Mouse (Mus musculus): ENCODE measurements around the gene Hist1h2ad. TPM values are rescaled to one million over a fixed set of nuclear protein-coding genes. Genes with fewer than 3 reads are reported as not detected.
"Not testable (repeated sequence)": the region's sequence is repeated elsewhere in the genome, so short reads cannot be mapped to it uniquely, and the experiment has no call there.

Gene Hist1h2ad
- polyA plus RNA-seq, 1 experiment from 2014 or later: 1.3 TPM

DNA sequence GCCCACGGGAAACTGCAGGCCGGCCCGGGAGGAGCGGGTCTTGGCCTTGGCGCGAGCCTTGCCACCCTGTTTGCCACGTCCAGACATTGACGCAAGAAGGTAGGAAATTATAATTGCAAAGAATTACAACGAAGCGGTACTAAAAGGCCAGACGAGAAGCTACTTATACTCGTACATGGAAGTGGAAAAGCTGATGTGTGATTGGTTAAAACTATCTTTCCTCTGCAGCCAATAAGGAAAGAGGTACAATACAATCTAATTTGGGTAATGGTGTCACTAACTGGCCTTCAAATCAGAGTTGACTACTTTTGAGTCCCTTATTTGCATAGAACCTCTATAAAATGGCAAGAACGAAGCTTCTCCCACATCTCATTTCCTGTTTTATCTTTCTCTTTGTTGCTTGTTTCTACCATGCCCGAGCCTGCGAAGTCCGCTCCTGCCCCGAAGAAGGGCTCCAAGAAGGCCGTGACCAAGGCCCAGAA, 3.1 kb upstream of the Hist1h2ad start, which contains the start of the genes Hist1h2ae and Hist1h2bg:
Hist1h2ae (minus strand) TSS at position 199 of the 482 bp plus-strand sequence.
Hist1h2bg (plus strand) TSS at position 375 of the 482 bp plus-strand sequence.
- peak within 1 kb of the TSS; percentile 96 for H3K27ac ChIP-seq (ENCODE audit: low read depth, low read length)
- peak within 1 kb of the TSS; percentile 75 for H3K4me2 ChIP-seq
- 0% methylated on average over 18 of the region's 18 CpGs for WGBS (ENCODE audit: insufficient replicate concordance)
- no peaks in the 10 kb centered on the region for H3K9me3 ChIP-seq (replicated peaks; ENCODE audit: control insufficient read depth, low read length)
- ATAC-seq (replicated peaks; ENCODE audit: insufficient number of reproducible peaks, low FRiP score, low TSS enrichment): peak; percentile 85
- peak within 1 kb of the TSS; percentile 78 for H3K9ac ChIP-seq (ENCODE audit: low read depth, low read length)
- H3K4me1 ChIP-seq (ENCODE audit: control insufficient read depth, insufficient read depth, low read length): peaks cover 5% of the 10 kb centered on the region; the same call in 1 of the 2 replicates
- no peaks in the 10 kb centered on the region for H3K36me3 ChIP-seq (ENCODE audit: control insufficient read depth, insufficient read depth, low read length)
- H3K4me3 ChIP-seq (ENCODE audit: low read depth, low read length): peak within 1 kb of the TSS; percentile 51
- no peaks in the 10 kb centered on the region for H3K27me3 ChIP-seq (ENCODE audit: control insufficient read depth, insufficient read depth, low read length)

DNA sequence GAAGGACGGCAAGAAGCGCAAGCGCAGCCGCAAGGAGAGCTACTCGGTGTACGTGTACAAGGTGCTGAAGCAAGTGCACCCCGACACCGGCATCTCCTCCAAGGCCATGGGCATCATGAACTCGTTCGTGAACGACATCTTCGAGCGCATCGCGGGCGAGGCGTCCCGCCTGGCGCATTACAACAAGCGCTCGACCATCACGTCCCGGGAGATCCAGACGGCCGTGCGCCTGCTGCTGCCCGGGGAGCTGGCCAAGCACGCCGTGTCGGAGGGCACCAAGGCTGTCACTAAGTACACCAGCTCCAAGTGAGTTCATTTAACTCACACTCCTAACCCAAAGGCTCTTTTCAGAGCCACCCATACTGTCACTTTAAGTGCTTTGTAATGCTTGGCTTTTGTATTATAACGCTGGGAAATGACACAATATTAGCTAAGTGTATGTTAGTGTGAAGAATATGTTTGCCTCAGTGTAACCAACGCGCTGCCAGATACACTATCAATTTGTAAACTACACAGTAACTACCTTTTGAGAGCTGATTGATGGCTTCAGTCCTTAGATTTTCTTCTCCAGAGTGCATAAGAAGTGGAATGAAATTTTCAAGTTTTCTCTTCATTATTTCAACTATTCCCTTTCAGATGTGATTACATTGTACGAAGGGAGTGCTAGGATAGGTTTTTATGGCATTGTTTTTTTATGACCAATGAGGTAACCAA, 2.5 kb upstream of the Hist1h2ad start:
- WGBS (ENCODE audit: insufficient replicate concordance): 4% methylated on average over 10 of the region's 34 CpGs
- Histone ChIP-seq H3K4me2 (peak overlapping the region; percentile 75), H3K9ac (ENCODE audit: low read depth, low read length) (peak overlapping the region; percentile 78), H3K27ac (ENCODE audit: low read depth, low read length) (peak overlapping the region; percentile 96), H3K4me3 (ENCODE audit: low read depth, low read length) (peak overlapping the region; percentile 51)
- H3K9me3 ChIP-seq (replicated peaks; ENCODE audit: control insufficient read depth, low read length); ATAC-seq (replicated peaks; ENCODE audit: insufficient number of reproducible peaks, low FRiP score, low TSS enrichment); H3K36me3 ChIP-seq (ENCODE audit: control insufficient read depth, insufficient read depth, low read length); H3K27me3 ChIP-seq (ENCODE audit: control insufficient read depth, insufficient read depth, low read length); H3K4me1 ChIP-seq (ENCODE audit: control insufficient read depth, insufficient read depth, low read length): not testable (repeated sequence)

DNA sequence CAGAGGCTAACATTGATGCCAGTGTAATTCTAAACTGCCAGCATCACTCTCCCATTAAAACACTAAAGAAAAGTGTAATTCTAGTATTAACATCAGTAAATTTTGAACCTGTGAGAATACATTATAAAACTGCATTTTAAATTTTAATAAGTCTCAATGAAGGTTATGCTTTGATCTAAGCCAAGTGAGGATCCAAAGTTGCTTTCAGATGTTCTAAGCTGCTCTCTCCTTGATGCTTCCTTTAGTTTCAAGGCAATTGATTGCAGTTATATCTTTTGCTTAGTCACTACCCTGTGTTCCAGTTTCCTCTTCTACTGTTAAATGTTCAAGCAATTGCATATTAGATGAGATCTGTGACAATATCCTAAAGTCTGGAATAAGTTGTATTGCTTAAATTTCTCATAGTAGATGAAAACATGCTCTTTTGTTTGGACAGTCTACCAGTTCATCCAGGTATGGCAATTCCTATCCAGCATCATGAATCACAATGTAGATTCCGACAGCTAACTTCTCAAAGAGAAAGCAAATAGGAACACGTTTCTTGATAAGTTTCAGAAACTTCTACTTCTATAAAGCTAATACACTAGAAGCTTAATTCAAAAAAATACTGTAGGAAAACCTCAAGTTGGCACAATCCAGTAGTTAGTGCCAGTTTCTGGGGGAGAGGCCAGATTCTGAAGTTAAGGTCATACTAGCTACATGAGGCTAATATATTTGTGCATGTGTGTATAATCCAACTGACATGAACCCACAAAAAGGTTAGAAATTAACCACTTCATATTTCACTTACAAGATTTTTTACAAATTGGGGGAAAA, 1.8 kb upstream of the Hist1h2ad start:
- WGBS (ENCODE audit: insufficient replicate concordance): 40% methylated on average over 2 of the region's 2 CpGs
- H3K4me3 ChIP-seq (ENCODE audit: low read depth, low read length): peak overlapping the region; percentile 51

DNA sequence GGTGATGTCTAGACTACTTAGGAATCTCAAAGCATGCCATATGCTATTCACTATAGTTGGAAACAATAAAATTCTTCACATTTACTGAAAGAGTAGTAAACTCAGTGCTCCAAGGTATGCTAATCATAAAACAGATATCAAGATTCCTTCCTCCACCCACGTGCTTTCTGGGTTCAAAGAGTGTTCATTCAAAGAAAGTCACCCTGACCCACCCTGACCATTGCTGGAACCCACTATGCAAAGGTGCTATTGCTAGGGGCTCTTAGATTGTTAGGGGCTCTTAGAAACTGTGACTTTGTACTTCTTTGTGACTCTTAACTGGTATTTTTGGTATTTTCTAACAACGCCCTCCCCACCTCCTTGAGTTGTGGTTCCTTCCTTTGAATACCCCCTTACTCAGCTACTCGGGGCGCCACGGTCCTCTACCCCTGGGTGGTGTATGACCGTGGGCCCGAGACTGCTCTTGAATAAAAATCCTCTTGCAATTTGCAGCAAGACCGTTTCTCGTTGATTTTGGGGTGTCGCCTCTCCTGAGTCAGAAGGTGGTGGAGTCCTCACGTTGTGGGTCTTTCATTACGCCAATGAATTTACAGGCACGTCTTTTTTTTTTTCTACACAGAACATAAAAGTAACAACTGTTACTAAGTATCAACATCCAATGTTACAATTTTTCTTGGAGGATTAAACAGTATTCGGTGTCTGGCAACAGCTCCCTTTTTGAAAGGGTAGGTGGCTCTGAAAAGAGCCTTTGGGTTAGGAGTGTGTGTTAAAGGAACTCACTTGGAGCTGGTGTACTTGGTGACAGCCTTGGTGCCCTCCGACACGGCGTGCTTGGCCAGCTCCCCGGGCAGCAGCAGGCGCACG, 915 bp upstream of the Hist1h2ad start:
- not testable (repeated sequence) for ATAC-seq (replicated peaks; ENCODE audit: insufficient number of reproducible peaks, low FRiP score, low TSS enrichment); H3K36me3 ChIP-seq (ENCODE audit: control insufficient read depth, insufficient read depth, low read length); H3K27me3 ChIP-seq (ENCODE audit: control insufficient read depth, insufficient read depth, low read length); H3K9me3 ChIP-seq (replicated peaks; ENCODE audit: control insufficient read depth, low read length)
- Histone ChIP-seq H3K4me3 (ENCODE audit: low read depth, low read length) (peak overlapping the region; percentile 51), H3K9ac (ENCODE audit: low read depth, low read length) (peak overlapping the region; percentile 76), H3K27ac (ENCODE audit: low read depth, low read length) (peak overlapping the region; percentile 96), H3K4me2 (peak overlapping the region; percentile 75), H3K4me1 (ENCODE audit: control insufficient read depth, insufficient read depth, low read length) (peaks cover 10% of the 10 kb centered on the region)
- 13% methylated on average over 17 of the region's 20 CpGs for WGBS (ENCODE audit: insufficient replicate concordance)

More for the DNA sequence above, 1.8 kb upstream of the Hist1h2ad start:
- no peaks in the 10 kb centered on the region for H3K36me3 ChIP-seq (ENCODE audit: control insufficient read depth, insufficient read depth, low read length)
- H3K9ac ChIP-seq (ENCODE audit: low read depth, low read length): peak overlapping the region; percentile 78; the same call in 1 of the 2 replicates
- no peak for ATAC-seq (replicated peaks; ENCODE audit: insufficient number of reproducible peaks, low FRiP score, low TSS enrichment)
- peak overlapping the region; percentile 75 for H3K4me2 ChIP-seq
- H3K4me1 ChIP-seq (ENCODE audit: control insufficient read depth, insufficient read depth, low read length): peaks cover 10% of the 10 kb centered on the region
- no peaks in the 10 kb centered on the region for H3K27me3 ChIP-seq (ENCODE audit: control insufficient read depth, insufficient read depth, low read length)
- H3K27ac ChIP-seq (ENCODE audit: low read depth, low read length): peak overlapping the region; percentile 96
- H3K9me3 ChIP-seq (replicated peaks; ENCODE audit: control insufficient read depth, low read length): no peaks in the 10 kb centered on the region

DNA sequence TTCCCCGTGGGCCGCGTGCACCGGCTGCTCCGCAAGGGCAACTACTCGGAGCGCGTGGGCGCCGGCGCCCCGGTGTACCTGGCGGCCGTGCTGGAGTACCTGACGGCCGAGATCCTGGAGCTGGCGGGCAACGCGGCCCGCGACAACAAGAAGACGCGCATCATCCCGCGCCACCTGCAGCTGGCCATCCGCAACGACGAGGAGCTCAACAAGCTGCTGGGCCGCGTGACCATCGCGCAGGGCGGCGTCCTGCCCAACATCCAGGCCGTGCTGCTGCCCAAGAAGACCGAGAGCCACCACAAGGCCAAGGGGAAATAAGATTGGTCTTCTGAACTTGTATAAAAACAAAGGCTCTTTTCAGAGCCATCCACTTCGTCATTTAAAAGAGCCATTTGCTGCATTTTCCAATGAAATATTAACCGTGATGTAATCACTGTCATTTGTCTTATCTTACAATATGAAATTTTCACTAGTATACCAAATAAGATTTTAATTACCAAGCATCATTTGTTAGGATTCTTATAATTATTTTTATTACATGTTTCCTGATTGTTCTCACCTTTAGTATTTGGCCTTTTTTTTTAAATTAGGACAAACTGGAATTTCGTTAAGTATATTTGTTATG, 477 bp downstream of the Hist1h2ad start:
- Histone ChIP-seq H3K4me1 (ENCODE audit: control insufficient read depth, insufficient read depth, low read length) (peaks cover 10% of the 10 kb centered on the region), H3K4me2 (peak overlapping the region; percentile 75), H3K9ac (ENCODE audit: low read depth, low read length) (peak overlapping the region; percentile 59; the same call in 1 of the 2 replicates), H3K4me3 (ENCODE audit: low read depth, low read length) (peak overlapping the region; percentile 25), H3K27ac (ENCODE audit: low read depth, low read length) (peak overlapping the region; percentile 96)
- not testable (repeated sequence) for H3K9me3 ChIP-seq (replicated peaks; ENCODE audit: control insufficient read depth, low read length); ATAC-seq (replicated peaks; ENCODE audit: insufficient number of reproducible peaks, low FRiP score, low TSS enrichment); H3K27me3 ChIP-seq (ENCODE audit: control insufficient read depth, insufficient read depth, low read length); H3K36me3 ChIP-seq (ENCODE audit: control insufficient read depth, insufficient read depth, low read length)
- 5% methylated on average over 5 of the region's 39 CpGs for WGBS (ENCODE audit: insufficient replicate concordance)

DNA sequence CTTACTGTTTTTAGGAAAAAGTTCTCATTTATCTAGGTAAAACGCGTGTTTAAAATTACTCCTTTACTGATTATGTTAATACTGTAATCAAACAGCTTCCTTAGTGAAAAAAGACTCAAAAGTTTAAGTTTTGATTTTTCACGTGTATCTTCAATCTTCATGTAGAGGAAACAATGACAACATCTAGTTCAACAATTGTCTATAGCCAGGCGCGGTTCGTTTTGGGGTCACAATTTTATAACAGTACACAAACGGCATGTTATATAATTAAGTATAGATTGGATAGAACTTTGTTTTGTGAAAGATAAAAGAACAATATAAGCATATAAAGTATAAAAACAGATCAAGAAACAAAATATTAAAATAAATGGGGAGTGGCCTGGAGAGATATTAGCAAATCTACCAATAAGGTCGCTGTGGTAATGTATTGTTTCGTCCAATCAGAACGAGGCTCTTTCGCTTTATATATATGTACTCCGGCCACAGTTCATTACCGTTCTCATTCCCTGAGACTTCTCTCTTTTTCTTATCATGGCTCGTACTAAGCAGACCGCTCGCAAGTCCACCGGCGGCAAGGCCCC, 1.2 kb downstream of the Hist1h2ad start, which contains the start of gene Hist1h3d:
Hist1h3d (plus strand) TSS at position 493 of the 581 bp plus-strand sequence.
- H3K36me3 ChIP-seq (ENCODE audit: control insufficient read depth, insufficient read depth, low read length): no peaks in the 10 kb centered on the region
- H3K4me1 ChIP-seq (ENCODE audit: control insufficient read depth, insufficient read depth, low read length): peaks cover 8% of the 10 kb centered on the region; the same call in 1 of the 2 replicates
- no peaks in the 10 kb centered on the region for H3K27me3 ChIP-seq (ENCODE audit: control insufficient read depth, insufficient read depth, low read length)
- H3K4me2 ChIP-seq: peak within 1 kb of the TSS; percentile 68
- under 1% methylated on average over 18 of the region's 18 CpGs for WGBS (ENCODE audit: insufficient replicate concordance)
- peak within 1 kb of the TSS; percentile 84 for H3K27ac ChIP-seq (ENCODE audit: low read depth, low read length)
- peak within 1 kb of the TSS; percentile 76 for H3K9ac ChIP-seq (ENCODE audit: low read depth, low read length)
- peak; percentile 60 for ATAC-seq (replicated peaks; ENCODE audit: insufficient number of reproducible peaks, low FRiP score, low TSS enrichment)
- peak within 1 kb of the TSS; percentile 45 for H3K4me3 ChIP-seq (ENCODE audit: low read depth, low read length)
- H3K9me3 ChIP-seq (replicated peaks; ENCODE audit: control insufficient read depth, low read length): no peaks in the 10 kb centered on the region

DNA sequence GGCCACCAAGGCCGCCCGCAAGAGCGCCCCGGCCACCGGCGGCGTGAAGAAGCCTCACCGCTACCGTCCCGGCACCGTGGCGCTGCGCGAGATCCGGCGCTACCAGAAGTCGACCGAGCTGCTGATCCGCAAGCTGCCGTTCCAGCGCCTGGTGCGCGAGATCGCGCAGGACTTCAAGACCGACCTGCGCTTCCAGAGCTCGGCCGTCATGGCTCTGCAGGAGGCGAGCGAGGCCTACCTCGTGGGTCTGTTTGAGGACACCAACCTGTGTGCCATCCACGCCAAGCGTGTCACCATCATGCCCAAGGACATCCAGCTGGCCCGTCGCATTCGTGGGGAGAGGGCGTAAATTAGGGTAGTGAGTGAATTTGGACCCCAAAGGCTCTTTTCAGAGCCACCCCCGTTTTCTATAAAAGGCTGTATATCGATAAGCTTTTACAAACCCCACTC, 1.7 kb downstream of the Hist1h2ad start:
- H3K9me3 ChIP-seq (replicated peaks; ENCODE audit: control insufficient read depth, low read length); H3K36me3 ChIP-seq (ENCODE audit: control insufficient read depth, insufficient read depth, low read length); ATAC-seq (replicated peaks; ENCODE audit: insufficient number of reproducible peaks, low FRiP score, low TSS enrichment); H3K4me1 ChIP-seq (ENCODE audit: control insufficient read depth, insufficient read depth, low read length); H3K27me3 ChIP-seq (ENCODE audit: control insufficient read depth, insufficient read depth, low read length): not testable (repeated sequence)
- Histone ChIP-seq H3K27ac (ENCODE audit: low read depth, low read length) (peak overlapping the region; percentile 84), H3K4me3 (ENCODE audit: low read depth, low read length) (peak overlapping the region; percentile 45), H3K4me2 (peak overlapping the region; percentile 68), H3K9ac (ENCODE audit: low read depth, low read length) (peak overlapping the region; percentile 76)
- WGBS (ENCODE audit: insufficient replicate concordance): 0% methylated on average over 11 of the region's 40 CpGs
